Mouse (Mus musculus) fat pad, adult 2 months (tissue): ENCODE results near the gene Tmem185b.

Experiments
- DNase-seq: peaks from one replicate; pipeline ENCODE4 v3.0.0-alpha.2; 2011; ENCODE audit warnings: low read depth, low spot score; ENCODE audit errors: extremely low read depth

Tmem185b gene

DNA sequence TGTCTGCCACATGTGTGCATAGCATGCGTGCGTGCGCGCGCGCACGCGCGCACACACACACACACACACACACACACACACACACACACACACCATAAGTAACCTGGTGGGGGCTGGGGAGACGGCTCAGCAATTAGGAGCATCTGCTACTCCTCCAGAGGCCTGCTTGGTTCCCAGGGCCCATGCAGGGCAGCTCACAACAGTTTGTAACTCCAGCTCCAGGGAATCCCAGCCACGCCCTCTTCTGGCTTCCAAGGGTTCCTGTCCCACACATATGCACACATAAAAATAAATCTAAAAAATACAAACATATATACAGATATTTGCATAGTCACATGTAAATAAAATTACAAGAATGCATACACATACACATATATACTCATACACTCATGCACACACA is 23.2 kb upstream of the Tmem185b start:
- no peak for DNase-seq

DNA sequence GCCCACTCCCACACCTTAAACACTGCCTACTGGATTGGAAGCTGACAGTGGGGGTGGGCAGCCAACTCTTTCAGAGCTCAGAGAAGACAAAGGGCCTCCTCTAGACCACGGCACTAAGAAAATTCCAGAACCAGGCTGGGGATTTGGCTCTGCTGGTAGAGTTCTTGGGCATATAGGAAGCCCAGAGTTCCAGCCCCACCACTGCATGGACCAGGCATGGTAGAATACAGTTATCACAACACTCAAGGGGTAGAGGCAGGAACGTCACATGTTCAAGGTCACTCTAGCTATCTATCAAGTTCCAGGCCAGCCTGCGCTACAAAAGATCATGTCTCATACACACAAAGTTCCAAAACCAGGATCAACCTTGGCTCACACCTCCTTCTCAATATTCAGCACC is 22.8 kb upstream of the Tmem185b start:
- no peak for DNase-seq

DNA sequence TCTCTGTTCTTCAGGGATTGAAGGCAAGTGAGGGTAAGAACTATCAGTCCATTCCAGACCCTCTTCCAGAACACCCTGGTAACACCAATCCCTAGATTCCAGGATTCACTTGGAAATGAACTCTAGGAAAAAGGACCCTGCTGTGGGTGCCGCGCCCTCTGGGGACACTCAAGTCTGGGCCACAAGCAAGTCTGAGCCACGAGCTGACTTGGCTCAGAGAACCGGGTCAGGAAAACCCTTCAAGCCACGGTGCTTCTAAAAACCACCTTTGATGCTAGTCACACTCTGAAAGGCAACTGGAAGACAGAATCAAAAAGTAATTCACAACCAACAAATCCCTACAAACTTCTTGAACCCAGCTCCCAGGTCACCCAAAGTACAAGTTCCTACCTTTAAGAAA is 22.2 kb upstream of the Tmem185b start:
- no peak for DNase-seq

DNA sequence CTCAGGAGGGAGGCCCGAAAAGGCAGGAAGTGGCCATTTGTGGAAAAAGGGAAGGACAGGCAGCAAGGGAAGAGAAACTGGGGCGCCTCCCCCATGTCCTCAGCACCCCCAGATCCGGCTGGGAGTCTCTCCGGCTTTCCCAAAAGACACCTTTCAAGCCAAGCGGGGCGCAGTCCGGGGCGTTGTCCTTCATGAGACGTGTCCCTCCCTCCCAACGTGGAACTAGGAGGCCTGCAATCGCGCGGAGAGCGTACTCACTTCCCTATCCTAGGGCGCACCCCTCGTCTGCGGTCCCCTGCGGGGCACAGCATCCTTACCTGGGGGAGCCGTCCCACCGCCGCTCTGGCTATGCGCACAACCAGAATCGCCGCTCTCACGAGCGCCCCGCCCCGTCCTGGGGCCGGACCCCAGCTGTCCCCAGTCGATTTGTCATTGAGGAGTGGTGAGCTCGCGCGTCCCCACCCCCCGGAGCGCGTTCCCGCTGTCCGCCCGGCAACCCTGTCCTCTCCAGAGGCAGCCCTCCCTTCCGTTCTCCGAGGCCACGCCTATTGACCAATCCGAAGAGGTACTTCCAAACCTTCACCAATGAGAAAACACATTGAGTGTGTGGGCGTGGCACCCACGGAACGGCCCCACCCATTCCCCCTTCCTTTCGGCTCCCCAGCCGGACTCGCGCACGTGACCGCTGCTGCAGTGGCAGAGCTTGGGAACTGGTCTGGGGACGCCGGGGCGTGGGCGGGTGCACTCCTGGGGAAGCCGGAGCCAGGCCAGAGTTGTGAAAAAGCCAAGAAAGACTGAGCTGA is 21.5 kb upstream of the Tmem185b start, which contains the start of gene Ralb:
Gene Ralb, minus strand, starts transcription at position 535 of the 803 bp plus-strand sequence.
- peak; percentile 69 for DNase-seq

DNA sequence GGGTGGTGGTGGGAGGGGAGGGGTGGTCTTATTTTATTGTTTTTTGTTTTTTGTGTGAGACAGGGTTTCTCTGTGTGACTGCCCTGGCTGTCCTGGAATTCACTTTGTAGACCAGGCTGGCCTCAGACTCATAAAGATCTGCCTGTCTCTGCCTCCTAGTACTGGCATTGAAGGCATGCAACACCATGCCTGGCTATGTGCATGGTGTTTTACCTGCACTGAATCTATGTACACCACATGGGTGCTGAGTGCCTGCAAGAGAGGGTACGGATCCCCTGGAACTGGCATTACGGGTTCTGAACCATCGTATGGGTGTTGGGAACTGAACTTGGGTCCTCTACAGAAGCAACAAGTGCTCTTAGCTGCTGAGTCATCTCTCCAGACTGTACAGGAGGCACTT is 20.0 kb upstream of the Tmem185b start:
- DNase-seq, result no peak

DNA sequence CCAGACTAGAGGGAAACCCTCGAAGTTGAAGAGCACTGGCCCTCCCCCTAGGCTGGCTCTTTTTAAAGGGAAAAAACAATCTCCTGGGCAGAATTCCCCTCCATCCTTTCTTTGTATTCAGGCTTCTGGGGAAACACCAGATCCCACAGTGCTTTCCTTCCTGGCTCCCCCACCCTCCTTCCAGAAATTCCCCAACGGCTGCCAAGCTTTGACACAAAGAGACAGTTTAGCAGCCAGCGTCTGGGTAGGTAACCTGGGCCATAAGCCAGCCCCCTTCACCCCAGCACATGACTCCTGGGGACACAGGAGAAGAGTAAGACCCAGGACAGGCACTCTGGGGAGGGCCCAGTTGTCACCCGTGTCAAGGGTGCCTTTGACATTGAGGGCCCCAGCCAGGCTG is 17.4 kb upstream of the Tmem185b start:
- no peak for DNase-seq

DNA sequence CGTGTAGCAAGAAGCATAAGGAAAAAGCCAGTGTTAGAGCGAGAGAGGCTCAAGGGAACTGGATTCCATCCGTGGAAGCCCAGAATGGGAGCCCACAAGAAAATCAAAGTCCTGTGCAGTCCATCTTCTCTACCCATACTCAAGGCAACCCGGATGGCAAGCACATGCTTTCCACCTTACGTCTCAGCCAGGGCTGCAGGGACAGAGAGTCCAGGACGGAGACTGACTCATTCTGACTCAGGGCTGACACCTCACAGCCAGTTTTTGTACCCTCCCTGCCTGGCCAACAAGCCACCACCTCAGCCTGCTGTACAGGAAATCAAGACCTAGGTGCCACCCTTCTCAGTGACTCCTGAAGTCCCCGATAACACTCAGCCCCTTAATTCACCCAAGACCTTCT is 16.5 kb upstream of the Tmem185b start:
- DNase-seq, result no peak

DNA sequence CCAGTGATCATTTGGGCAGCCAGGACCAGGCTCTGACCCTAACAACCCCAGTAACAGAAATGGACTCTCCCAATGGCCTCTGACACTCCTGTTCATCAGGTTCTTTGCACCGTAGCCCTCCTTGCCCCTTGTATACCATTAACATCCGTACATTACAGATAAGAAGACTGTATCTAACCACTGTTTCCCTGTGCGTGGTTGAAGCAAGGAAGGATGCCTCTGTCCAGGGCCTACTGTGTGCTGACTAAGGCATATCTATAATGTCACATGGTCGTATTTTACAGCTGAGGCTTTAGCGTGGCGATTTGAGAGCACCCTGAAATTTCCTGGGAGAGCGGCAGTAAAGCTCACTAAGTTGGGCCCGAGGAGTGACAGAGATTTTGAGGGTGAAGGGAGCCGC is 15.6 kb upstream of the Tmem185b start:
- DNase-seq, result no peak

DNA sequence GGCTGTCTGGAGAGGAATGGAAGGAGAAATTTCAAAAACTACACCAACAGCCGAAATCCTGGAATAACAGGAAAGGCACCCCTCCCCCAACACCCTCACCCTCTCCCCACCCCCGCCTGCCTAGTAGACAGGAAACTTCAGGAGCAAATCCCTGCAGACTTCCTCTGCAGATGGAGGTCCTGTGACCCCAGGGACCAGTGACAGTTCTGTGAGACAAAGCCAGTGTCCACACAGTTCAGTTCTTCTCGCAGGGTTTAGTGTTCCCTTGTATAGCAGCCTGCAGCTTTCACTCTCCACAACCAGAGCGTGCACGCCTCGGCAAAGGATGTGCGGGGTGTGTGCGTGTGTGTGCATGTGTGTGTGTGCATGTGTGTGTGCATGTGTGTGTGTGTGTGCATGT is 15.1 kb upstream of the Tmem185b start:
- no peak for DNase-seq

DNA sequence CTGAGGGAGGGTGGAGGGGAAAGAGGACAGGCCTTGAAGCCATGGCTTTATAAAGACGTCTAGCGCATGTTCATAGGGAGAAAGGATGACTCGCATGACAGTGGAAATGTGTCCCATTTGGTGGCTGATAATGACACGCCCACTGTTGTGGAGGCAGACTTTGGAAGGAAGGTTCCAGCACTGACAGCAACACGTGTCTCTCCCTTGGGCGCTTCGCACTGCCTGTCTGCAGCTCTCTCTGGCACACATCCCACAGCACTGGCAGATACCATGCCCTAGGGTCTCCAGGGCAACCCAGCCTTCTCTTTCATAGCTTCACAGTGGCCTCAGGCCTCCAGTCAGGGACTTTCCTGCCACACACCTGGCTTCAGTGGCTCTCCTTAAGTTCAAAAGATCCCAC is 7.9 kb upstream of the Tmem185b start:
- no peak for DNase-seq

DNA sequence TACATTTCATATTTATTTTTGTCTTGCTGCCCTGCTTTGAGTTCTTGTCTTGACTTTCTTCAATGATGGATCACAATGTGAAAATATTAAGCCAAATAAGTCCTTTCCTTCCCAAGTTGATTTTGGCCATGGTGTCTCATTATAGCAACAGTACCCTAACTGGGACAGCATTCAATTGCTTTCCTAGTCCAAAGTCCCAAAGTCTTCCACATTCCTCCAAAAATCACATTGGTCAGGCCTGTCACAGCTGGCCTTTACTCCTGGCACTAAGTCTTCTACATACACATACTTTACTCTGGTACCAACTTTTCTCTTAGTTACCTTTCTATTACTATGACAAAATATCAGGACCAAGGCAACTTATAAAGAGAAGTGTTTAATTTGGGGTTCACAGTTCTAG is 7.2 kb upstream of the Tmem185b start:
- no peak for DNase-seq

DNA sequence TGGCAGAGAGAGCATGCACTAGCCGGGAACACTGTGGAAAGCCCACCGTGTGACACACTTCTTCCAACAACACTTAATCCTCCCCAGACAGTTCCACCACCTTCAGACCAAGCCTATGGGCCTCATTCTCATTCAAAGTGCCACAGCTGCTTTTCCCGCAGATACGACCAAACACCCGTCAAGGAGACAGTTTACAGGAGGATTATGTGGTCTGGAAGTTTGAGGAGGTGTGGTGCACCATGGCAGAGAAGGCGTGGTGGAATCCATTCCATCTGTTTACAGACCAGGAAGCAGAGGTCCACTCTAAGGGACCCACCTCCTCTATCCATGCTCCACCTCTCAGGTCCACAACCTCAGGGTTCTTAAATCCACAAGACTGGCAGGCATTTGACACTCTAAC is 6.7 kb upstream of the Tmem185b start:
- no peak for DNase-seq

DNA sequence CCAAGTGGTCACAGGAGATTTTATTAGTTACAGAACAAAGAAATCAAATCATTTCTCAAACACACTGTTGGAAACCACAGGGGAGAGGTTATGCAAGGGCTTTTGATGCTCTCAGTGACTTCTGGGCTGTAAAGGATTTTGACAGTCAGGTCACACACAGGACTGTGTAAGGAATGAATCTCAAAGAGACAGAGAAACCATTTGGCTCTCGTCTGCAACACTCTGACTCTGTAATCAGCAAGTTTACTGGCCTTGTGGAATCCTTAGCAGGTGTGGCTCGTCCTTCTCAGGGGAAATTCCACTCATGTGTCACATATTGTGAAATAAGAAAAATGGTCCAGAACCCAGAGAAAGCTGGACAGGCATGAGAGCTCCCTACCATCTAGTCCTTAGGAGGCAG is 4.9 kb upstream of the Tmem185b start:
- no peak for DNase-seq

DNA sequence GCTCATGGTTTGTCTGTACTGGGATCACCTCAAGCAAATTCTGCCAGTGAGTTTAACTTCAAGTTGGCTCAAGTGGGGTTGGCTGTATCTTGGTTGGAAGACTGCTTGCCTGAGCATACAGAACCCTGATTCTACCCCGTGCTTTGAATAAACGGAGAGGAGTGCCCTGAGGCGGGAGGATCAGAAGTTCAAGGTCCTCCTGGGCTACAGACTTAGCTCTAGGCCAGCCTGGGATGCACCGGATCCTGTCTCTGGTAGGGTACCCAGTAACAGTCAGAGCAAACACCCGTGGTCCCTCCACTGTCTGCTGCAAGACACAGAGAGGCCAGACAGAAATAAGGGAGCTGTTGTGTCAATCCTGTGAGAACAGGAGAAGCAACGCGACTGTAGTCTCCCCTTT is 4.3 kb upstream of the Tmem185b start:
- no peak for DNase-seq

DNA sequence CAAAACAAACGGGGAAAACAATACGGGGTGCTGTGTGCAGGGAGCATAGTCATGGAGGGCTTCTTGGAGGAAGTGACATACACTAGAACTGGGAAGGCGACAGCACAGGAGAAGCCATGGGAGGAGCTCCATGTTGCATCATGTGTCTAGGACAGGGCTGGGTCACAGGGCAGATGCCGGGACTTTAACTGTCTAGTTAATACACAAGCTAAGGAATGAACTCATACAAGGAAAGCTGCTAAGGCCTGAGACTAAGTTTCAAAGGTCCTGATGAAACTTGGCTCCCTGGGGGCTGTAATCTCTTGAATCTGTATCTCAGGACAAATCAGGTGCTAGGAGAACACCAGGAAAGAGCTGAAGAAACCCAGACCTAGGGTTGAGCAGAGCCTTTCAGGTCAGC is 3.2 kb upstream of the Tmem185b start:
- no peak for DNase-seq

DNA sequence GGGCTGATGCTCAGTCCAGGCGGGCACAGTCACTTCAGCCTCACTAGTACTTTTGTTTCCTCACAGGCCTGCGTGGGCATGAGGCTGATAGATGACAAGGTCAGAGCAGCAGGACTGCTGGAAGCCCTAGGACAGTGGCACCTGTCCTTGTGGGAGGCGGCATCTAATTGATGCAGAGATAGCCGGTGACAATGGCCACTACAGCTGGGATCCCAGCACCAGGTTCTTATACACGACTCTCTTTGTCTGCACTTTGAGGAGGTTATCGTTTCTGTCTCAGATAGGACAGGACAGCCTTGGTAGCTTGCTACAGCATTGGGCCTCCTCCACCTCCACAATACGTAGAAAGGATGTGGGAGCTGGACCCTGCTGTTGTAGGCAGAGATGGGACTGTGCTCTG is 2.6 kb upstream of the Tmem185b start:
- DNase-seq, result no peak

DNA sequence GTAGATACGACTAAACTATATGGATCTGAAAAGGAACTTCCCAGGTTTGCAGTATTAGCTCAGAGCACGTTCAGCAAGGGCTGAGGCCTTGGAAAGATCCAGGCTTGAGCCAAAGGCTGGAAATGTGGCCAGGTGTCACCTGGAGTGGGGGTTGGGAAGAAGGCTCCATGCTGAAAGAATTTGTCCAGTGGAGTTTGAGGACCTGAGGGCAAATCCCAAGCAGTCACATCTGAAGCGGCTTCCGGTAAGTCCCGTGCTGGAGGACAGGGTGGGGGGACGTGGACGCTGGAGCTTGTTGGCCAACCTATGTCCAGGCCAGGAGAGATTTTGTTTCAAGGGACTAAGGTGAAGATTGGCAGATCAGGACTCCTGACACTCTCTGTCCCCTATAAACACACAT is 2.1 kb upstream of the Tmem185b start:
- DNase-seq, result no peak

DNA sequence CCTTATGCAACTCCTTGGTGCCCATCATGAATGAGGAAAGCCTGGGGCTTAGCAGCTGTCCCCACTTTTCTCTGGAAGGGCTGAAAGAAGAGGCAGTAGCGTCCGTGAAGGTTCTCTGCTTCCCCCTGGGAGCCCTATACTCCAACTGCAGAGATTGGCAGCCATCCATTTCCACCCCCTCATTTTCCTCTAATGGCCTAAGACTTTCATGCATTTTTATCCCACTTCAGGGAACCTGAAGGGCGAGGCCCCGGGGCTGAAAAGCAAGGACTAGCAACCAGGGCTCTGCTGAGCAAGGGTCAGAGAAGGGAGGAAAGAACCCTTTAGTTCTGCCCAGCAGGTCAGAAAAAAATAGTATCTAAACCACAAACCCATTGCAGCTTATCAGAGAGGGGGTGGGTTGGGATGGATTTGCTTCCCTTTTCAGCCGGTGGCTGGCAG is 936 bp upstream of the Tmem185b start:
- no peak for DNase-seq

DNA sequence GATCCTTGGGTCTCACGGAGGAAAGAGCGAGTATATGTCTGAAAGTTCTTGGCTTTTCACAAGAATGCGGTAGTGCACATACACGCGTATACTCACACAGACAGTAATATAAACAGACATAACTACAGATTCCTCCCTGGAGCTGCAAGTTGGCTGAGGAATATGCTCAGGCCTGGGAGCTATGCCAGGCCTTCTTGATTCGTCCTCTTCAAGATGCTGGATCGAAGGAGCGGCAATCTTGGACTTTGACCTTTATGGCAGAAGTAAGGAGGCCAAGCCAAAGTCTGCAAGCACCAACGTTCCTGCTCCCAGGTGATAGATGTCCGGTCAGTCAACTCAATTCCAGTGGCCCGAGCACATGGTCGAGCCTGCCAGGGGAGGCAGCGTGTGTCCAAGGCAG is 5.0 kb downstream of the Tmem185b start:
- no peak for DNase-seq

DNA sequence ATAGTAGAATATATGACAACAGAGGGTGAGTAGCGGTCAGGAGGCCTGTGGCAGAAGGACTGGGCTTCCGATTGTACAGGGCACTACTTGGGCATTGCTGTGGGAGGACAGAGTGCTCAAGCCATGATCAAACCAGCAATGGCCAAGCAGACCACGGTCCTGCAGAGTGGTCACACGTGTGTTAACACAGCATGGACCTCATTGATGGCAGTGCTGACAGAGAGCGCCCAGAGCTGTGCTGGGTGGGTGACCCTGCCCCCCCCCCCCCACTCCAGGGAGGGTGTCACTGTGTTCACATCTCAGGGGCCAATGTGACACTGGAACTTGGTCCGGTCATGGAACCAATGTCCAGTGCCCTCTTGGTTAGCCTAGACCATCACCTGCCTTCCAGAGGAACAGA is 6.2 kb downstream of the Tmem185b start:
- DNase-seq, result no peak

DNA sequence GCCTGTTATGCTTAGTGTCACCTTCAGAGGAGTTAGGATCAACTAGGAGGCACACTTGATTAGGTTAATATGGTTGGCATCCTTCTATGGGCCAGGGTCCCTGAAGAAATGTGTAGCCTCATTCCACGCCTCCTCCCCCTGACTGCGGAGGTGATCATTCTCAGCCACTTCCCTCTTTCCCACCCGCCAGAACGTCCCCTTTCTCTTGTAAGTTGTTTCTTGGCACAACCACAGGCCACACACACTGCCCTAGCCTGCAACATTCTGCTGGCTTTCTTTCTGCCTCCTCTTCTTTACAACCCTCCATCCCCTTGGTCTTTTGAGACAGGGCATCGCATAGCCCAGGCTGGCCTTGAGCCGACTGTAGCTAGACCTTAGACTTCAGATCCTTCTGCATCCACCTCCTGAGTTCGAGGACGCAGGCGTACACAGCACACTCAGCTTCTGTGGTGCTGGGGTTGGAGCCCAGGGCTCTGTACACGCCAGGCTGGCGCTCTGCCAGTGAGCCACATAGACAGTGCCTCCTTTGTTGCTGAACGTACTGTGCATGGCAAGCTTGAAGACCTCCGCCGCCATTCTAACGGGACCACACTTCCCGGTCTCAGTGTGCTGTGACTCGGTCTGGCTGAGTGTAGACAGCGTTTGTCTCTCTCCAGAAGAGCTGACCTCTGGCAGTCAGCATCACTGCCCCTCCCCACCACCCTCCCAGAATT is 7.3 kb downstream of the Tmem185b start:
- no peak for DNase-seq

DNA sequence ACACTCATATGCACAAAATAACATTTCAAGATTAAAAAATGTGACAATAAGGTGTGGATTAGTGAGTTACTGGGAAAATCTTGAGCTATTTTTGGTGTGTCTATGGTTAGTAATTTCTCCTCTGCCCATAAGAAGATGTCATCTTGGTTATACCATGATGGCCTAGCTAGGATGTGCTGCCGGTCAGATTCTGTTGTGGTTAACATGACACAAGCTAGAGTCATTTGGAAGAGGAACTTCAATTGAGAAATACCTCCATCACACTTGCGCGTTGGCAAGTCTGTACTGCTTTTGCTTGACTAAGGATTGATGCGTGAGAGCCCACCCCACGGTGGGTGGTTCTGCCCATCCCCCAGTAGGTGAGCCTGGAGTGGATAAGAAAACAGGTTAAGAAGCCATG is 8.4 kb downstream of the Tmem185b start:
- DNase-seq, result no peak

DNA sequence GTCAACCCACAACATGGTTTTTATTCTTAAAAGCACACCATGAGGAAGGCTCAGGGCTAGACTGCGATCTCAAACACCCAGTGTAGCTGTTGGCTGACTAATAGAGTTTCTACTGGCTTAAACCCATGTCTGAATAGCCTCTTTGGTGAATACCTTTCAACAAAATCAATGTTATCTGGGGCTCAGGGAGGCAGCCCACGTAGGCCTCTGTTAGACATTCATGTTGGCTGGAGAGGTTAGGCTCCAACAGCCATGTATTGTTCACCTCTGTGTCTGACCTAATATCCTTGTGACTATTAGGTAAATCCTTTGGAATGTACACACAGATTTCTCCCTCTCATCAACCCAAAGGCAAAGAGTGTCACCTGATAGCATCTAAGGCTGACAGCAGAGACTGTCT is 10.2 kb downstream of the Tmem185b start:
- DNase-seq, result no peak
